Mouse (Mus musculus): Measurements from ENCODE around the gene Gramd1c.

The Gramd1c gene

DNA sequence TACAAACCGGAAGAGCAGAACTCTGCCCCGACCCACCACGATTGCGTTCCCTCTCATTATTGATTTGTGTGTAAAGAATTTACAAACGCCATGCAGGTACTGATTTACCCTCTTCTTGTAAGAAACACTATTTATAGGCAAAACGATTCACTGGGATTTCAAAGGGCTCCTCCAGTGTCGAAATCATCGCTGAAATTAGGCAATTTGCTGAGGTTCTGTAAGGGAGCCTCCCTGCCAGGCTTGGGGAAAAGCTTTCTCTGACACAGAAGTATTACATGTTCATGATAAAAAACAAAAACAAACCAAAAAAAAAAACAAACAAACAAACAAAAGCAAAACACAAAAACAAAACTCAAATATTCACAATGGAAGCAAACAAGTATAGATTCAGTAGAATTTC, 64.0 kb downstream of the Gramd1c start:
- H3K27me3 ChIP-seq (ENCODE audit: control insufficient read depth, insufficient read depth, low read length, poor library complexity, severe bottlenecking) = no peaks in the 10 kb centered on the region
- no peak for DNase-seq (ENCODE audit: low read depth, low spot score)
- H3K36me3 ChIP-seq (ENCODE audit: control insufficient read depth, insufficient read depth, low read length, poor library complexity, severe bottlenecking) = no peaks in the 10 kb centered on the region

DNA sequence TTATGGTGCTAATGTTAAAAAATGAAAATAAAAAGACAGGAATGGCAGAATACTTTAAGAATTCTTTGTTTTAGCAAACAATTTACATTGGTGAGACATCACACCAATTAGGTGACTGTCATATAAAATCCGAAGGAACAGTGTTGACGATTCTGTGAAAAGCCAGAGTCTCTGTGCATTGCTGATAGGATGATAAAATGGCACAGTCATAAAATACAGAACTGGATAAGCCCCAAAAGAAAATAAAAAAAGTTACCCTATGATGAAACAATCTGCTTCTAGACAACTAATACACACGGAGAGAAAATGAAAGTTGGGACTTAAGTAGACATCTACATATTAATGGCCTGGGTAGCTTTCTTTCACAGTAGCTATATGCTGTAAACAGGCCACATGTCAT, 68.5 kb downstream of the Gramd1c start:
- DNase-seq (ENCODE audit: low read depth, low spot score) = no peak
- no peaks in the 10 kb centered on the region for H3K27me3 ChIP-seq (ENCODE audit: control insufficient read depth, insufficient read depth, low read length, poor library complexity, severe bottlenecking)
- H3K36me3 ChIP-seq (ENCODE audit: control insufficient read depth, insufficient read depth, low read length, poor library complexity, severe bottlenecking) = no peaks in the 10 kb centered on the region

DNA sequence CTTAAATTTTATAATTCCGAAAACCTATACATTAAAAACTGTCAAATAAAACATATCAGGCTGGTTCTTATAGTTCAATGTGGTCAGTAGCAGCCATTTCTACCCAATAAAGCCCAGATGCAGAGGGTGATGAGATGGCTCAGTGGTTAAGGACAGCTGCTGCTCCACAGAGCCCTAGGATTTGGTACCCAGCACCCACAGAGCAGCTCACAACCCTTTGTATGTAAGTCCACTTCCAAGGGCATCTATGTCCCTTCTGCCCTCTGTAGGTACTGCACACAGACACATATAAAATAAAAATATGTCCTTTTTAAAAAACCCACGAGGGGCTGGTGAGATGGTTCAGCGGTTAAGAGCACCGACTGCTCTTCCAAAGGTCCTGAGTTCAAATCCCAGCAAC, 76.8 kb downstream of the Gramd1c start:
- H3K36me3 ChIP-seq (ENCODE audit: control insufficient read depth, insufficient read depth, low read length, poor library complexity, severe bottlenecking) = no peaks in the 10 kb centered on the region
- DNase-seq (ENCODE audit: low read depth, low spot score) = no peak
- no peaks in the 10 kb centered on the region for H3K27me3 ChIP-seq (ENCODE audit: control insufficient read depth, insufficient read depth, low read length, poor library complexity, severe bottlenecking)

DNA sequence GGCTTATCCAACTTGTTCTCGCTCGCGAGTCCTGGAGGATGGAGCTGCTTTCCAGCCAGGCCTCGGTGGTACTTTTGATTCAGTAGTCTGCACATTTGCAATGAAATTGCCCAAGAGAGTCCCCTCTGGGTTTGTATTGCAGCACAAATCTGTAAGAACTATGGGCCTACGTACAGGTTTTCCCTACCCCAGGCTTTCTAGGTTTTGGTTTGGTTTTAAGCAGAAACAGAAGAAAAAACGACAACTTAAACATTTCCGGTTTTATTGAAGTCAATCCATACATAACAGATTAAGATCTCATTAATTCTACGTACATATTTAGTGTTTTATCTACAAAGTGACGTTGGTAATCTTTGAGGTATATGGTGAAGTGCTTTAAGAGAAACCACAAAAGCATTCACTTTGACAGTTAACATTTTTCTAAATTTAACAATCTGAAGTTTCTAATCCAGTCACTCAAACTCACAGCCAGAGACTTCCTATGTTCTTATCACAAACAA, 83.0 kb downstream of the Gramd1c start:
- no peaks in the 10 kb centered on the region for H3K36me3 ChIP-seq (ENCODE audit: control insufficient read depth, insufficient read depth, low read length, poor library complexity, severe bottlenecking)
- no peaks in the 10 kb centered on the region for H3K27me3 ChIP-seq (ENCODE audit: control insufficient read depth, insufficient read depth, low read length, poor library complexity, severe bottlenecking)
- DNase-seq (ENCODE audit: low read depth, low spot score) = no peak

DNA sequence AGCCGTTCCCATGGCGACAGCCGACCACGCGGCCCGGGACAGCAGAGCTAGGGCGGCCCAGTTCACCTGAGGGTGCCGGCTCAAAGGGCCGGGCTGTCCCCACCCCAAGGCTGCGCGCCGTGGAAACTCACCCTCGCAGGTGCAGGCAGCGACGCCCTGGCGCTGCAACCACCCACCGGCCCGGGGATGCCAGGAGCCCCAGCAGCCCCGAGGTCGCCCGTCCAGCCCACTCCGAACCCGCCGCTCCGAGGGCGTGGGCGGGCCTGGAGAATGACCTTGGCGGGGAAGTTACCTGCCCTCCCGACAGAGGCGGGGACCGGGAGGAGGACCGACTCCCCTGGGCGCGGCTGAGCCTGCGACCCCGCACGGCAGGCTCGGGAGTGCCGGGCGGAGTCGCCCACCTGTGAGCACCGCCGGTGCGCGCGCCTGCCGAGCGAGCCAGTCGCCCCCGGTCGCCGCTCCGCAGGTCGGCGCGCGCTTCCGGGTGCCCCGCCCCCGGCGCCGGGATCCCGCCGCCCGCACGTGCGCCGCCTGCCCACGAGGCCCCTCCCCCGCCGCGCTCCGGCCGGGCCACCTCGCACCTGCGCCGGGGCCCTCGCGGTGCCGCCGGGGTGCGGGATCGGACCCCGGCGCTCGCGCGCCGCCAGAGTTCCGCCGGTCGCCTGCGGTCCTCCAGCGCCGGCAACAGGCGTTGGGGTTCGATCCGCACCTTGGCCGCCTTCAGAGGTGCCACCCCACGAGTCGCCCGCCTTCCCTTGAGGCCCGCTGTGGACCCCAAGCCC, 83.6 kb downstream of the Gramd1c start, which contains the start of gene Zdhhc23:
Gene Zdhhc23, minus strand, starts transcription at position 464 of the 782 bp plus-strand sequence.
- Histone ChIP-seq H3K36me3 (ENCODE audit: control insufficient read depth, insufficient read depth, low read length, poor library complexity, severe bottlenecking) (no peaks in the 10 kb centered on the region), H3K27me3 (ENCODE audit: control insufficient read depth, insufficient read depth, low read length, poor library complexity, severe bottlenecking) (no peaks in the 10 kb centered on the region)
- DNase-seq (ENCODE audit: low read depth, low spot score) = peak; percentile 68

DNA sequence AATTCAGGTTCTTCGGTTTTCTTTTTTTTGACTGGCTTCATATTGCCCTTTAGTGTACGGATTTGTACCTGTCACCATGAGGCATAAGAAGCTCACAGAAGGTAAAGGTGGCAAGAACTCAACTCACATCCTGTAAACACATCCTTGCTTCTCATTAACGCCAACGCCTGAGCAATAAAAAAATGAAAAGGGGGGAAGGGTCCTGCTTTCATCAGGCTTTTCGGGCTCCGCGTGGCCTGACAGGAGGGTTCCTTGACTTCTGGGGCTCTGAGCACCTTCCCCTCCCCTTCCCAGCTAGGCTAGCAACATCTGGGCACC, 84.2 kb downstream of the Gramd1c start:
- Histone ChIP-seq H3K36me3 (ENCODE audit: control insufficient read depth, insufficient read depth, low read length, poor library complexity, severe bottlenecking) (no peaks in the 10 kb centered on the region), H3K27me3 (ENCODE audit: control insufficient read depth, insufficient read depth, low read length, poor library complexity, severe bottlenecking) (no peaks in the 10 kb centered on the region)
- no peak for DNase-seq (ENCODE audit: low read depth, low spot score)

DNA sequence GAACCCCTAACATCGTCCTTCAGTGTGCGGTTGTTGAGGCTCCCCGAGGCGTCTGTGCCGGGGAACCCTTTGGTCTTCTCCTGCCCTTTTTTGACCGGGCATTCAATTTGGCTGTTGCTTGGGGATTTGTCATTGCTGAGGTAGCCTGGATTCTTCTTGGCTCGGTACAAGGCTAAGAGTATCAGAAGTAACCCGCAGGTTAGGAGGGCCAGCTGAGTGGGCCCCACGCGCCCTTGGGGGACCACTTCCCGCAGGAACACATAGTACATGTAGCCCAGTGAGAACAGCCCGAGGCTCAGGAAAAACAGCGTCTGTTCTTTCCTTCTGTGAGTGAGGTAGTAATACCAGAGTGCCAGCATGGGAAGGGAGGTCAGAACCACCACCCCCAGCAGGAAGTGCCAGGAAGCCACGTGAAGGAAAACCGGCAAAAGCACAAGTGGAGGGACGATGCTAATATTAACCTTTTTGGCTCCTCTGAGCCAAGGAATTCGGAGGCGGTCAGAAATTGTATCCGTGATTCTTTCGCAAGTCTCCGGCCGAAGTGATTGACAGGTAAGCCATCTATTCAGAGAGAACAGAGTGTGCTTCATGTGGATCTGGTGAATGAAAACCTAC, 89.4 kb downstream of the Gramd1c start:
- no peak for DNase-seq (ENCODE audit: low read depth, low spot score)
- no peaks in the 10 kb centered on the region; the same call in 1 of the 2 replicates for H3K36me3 ChIP-seq (ENCODE audit: control insufficient read depth, insufficient read depth, low read length, poor library complexity, severe bottlenecking)
- no peaks in the 10 kb centered on the region for H3K27me3 ChIP-seq (ENCODE audit: control insufficient read depth, insufficient read depth, low read length, poor library complexity, severe bottlenecking)

DNA sequence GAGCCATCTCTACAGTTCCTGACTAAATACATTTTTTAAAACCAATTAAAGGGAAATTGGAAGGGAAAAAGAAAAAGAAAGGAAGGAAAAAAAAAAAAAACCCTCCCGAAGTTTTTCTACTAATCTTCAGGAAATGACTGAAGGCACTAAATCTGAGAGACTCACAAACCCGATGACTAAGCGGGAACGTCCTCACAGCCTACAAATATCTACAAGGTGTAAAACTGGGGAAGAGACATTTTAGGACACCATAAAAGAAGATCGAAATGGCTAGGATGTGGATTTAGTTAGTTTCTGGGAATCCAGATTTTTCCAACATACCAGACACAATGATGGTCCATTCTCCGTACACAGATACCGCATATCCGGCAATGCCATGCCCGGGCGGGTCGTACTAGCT, 90.0 kb downstream of the Gramd1c start:
- Histone ChIP-seq H3K36me3 (ENCODE audit: control insufficient read depth, insufficient read depth, low read length, poor library complexity, severe bottlenecking) (no peaks in the 10 kb centered on the region; the same call in 1 of the 2 replicates), H3K27me3 (ENCODE audit: control insufficient read depth, insufficient read depth, low read length, poor library complexity, severe bottlenecking) (no peaks in the 10 kb centered on the region)
- no peak for DNase-seq (ENCODE audit: low read depth, low spot score)

DNA sequence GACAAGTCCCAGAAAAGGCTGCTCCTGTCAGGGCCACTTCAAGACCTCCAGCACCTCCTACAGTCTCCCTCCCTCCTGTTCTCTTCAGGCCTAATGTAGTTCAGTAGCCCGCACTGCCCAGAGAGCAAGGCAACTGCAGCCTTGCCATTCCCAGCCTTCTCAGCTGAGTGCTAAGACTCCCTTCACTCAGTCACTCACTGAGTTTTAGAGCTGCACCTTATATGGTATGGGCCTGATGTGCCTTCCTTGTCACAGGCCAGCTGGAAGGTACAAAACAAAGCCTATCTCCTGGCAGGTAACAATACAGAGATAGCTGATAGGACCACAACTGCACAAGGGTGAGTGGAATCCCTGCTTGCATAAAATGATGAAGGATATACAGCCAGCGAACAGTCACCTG, 90.8 kb downstream of the Gramd1c start:
- Histone ChIP-seq H3K27me3 (ENCODE audit: control insufficient read depth, insufficient read depth, low read length, poor library complexity, severe bottlenecking) (no peaks in the 10 kb centered on the region), H3K36me3 (ENCODE audit: control insufficient read depth, insufficient read depth, low read length, poor library complexity, severe bottlenecking) (no peaks in the 10 kb centered on the region; the same call in 1 of the 2 replicates)
- no peak for DNase-seq (ENCODE audit: low read depth, low spot score)

DNA sequence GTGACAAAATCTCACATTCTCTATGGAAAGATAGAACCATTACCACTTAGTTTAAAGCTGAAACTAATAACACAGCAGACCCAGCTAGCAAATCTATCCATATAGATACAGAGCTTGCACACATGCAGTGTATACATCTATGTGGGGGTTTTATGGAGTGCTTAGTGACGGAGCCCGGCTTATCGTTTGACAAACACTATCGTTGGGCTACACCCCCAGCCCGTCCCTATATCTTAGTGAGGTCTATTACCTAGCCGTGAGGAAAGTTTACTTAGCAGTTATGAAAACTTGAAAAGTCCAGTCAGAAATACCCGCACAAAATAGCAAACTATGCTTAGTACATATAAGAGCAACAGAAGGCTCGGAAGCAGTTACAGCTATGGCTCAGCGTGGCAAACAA, 91.4 kb downstream of the Gramd1c start:
- no peaks in the 10 kb centered on the region; the same call in 1 of the 2 replicates for H3K36me3 ChIP-seq (ENCODE audit: control insufficient read depth, insufficient read depth, low read length, poor library complexity, severe bottlenecking)
- no peak for DNase-seq (ENCODE audit: low read depth, low spot score)
- H3K27me3 ChIP-seq (ENCODE audit: control insufficient read depth, insufficient read depth, low read length, poor library complexity, severe bottlenecking) = no peaks in the 10 kb centered on the region

DNA sequence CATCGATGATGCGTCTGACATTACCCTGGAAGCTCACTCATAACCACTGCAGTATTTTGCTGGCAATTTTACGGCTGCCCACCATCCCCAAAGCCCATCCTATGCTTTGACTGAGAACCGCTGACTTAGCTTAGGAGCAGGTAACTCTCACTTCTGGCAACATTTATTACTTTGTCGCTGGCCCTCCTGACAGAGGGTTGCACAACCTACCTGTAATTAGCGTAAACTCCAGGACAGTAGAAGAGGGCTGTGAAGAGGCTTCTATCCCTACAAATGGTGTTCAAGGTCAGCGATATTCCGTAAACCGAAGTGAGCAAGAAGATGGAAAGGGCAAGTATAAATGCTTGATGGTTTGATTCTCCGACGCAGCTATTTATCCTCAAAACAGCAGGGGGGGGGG, 92.0 kb downstream of the Gramd1c start:
- H3K27me3 ChIP-seq (ENCODE audit: control insufficient read depth, insufficient read depth, low read length, poor library complexity, severe bottlenecking) = no peaks in the 10 kb centered on the region
- no peaks in the 10 kb centered on the region; the same call in 1 of the 2 replicates for H3K36me3 ChIP-seq (ENCODE audit: control insufficient read depth, insufficient read depth, low read length, poor library complexity, severe bottlenecking)
- no peak for DNase-seq (ENCODE audit: low read depth, low spot score)

DNA sequence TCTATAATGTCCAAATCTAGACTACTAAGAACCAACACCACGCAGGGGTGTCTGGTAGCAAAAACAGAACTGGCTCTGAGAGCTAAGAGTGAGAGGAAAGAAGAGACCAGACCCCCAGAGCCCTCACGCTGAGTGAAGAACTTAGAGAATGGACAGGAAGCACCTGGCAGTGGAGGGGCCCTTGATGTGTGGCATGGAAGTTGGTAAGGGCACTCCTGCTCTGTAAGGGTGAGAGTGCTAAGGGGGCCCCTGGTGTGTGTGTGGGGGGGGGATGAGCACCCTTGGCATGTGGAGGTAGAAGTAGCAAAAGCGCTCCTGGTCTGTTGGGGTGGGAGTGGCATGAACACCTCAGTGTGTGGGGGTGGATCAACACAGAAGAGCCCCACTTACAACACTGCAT, 92.7 kb downstream of the Gramd1c start:
- Histone ChIP-seq H3K36me3 (ENCODE audit: control insufficient read depth, insufficient read depth, low read length, poor library complexity, severe bottlenecking) (no peaks in the 10 kb centered on the region; the same call in 1 of the 2 replicates), H3K27me3 (ENCODE audit: control insufficient read depth, insufficient read depth, low read length, poor library complexity, severe bottlenecking) (no peaks in the 10 kb centered on the region)
- DNase-seq (ENCODE audit: low read depth, low spot score) = no peak

DNA sequence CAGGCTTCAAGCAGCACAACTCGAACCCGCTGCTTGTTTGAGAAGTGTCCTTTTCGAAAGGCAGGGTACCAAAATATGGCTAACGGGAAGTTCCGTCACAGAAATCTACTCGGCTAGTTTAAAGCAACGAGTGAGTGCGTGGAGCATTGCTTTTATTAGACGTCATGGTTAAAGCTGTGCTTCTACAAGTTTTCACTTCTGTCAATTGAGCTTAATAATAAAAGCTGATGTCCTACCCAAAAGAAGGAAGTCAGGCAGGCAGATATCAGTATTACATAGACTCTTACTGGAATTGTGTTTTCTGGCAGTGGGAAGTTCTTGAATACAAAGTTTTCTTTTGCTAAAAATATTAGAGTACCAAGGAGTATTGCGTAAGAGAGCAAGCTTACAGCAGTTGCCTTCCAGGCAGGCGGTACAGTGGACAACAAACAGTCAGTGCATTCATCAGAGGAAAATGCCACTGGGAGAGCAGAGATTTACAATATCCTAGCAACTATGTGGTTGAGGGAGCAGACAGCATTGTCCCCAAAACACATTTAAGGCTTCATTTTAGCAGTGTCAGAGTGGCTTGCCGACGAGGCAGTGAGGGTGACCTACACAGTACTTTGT, 97.3 kb downstream of the Gramd1c start:
- Histone ChIP-seq H3K27me3 (ENCODE audit: control insufficient read depth, insufficient read depth, low read length, poor library complexity, severe bottlenecking) (no peaks in the 10 kb centered on the region), H3K36me3 (ENCODE audit: control insufficient read depth, insufficient read depth, low read length, poor library complexity, severe bottlenecking) (no peaks in the 10 kb centered on the region)
- no peak for DNase-seq (ENCODE audit: low read depth, low spot score)

DNA sequence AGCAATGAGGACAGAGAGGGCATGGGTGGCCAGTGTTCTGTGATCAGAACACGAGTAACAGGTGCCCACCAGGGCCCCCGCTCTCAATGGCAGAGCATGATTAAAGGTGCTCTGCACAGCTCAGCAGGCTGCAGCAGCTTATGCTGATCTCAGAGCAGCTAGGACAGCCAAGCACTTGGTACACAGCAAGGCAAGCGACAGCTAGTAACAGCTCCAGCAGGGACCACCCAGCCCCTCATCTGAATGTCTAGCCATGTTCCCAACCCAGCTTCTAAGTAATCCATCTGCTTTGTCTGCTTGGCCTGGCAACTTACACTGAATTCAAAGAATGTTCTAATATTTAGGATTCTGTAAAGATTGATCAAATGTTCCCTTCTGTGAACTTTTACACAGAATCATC, 99.4 kb downstream of the Gramd1c start:
- Histone ChIP-seq H3K27me3 (ENCODE audit: control insufficient read depth, insufficient read depth, low read length, poor library complexity, severe bottlenecking) (no peaks in the 10 kb centered on the region), H3K36me3 (ENCODE audit: control insufficient read depth, insufficient read depth, low read length, poor library complexity, severe bottlenecking) (no peaks in the 10 kb centered on the region)
- no peak for DNase-seq (ENCODE audit: low read depth, low spot score)

DNA sequence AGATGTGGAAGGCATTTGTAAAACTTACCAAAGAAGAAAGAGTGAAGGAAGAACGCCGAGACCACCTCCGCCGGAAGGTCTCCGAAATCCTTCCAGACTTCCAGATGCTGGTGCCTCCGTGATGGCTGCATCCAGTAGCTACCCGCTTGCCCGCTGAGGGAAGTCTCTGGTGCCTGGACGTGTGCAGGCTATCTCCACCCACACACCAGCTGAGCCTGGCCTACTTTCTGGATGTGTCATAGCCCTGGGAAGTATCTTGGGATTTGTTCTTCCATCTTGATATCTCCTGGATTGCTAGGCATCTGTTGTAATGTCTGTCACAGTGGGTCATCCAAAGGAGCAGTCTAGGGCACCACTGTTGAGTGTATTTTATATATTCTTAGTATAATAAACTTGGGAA, 99.9 kb downstream of the Gramd1c start:
- Histone ChIP-seq H3K27me3 (ENCODE audit: control insufficient read depth, insufficient read depth, low read length, poor library complexity, severe bottlenecking) (no peaks in the 10 kb centered on the region), H3K36me3 (ENCODE audit: control insufficient read depth, insufficient read depth, low read length, poor library complexity, severe bottlenecking) (no peaks in the 10 kb centered on the region)
- DNase-seq (ENCODE audit: low read depth, low spot score) = no peak

All from splenic B cell, adult 2 months (primary cell).